Mouse (Mus musculus): ENCODE measurements at regions not wholly inside any gene's neighbourhood (a gene's known extent, or its start where the extent isn't known, plus 50 kb on each side); places are given as distances from the start of the nearest gene placed in this dataset.

DNA sequence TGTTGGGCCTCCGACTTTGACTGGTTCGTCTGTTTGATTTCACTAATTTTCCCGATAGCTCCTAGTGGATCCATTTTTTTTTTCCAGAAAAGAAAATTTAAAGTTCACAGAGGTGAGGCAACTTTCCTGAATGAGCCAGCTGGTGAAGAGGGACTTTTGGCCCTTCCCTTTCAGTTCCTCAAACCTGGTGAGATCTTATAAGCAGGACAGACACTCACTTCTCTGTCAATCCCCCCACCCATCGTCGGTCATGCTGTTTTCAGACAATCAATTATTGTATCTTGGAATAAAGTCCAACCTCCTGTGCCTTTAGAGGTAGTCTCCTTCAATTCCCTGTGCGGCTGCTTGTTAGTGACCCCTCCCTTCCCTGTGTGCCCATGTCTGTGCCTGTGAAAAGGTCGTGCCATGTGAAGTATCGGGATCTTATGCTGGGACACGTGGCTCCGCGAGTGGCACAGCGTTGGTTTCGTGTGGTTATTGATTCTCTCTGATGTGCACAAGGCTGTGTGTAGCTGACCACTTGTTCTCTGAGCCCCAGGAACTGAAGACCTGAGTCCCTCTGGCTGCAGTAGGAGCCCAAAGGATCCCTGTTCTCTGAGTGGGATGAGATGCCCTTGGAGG is 55.9 kb upstream of the Slc38a2 start:
- TF ChIP-seq USF1 (IDR thresholded peaks at IDR 0.05; ENCODE audit: low read depth) (no peak), CTCF (IDR thresholded peaks at IDR 0.05; ENCODE audit: control insufficient read depth, insufficient read depth, insufficient read length) (no peak), MYOG (IDR thresholded peaks at IDR 0.05; ENCODE audit: control insufficient read depth, extremely low read depth, insufficient read length) (no peak), MAX (IDR thresholded peaks at IDR 0.05) (no peak), CEBPB (IDR thresholded peaks at IDR 0.05; ENCODE audit: low read depth) (no peak), MYOD1 (IDR thresholded peaks at IDR 0.05; ENCODE audit: control insufficient read depth, insufficient read length, low read depth) (no peak), FOSL1 (IDR thresholded peaks at IDR 0.05; ENCODE audit: insufficient read depth, low read length, poor library complexity, severe bottlenecking) (no peak)
